12 mouse cellular contexts compared by ENCODE assay signal in the genomic region with DNA sequence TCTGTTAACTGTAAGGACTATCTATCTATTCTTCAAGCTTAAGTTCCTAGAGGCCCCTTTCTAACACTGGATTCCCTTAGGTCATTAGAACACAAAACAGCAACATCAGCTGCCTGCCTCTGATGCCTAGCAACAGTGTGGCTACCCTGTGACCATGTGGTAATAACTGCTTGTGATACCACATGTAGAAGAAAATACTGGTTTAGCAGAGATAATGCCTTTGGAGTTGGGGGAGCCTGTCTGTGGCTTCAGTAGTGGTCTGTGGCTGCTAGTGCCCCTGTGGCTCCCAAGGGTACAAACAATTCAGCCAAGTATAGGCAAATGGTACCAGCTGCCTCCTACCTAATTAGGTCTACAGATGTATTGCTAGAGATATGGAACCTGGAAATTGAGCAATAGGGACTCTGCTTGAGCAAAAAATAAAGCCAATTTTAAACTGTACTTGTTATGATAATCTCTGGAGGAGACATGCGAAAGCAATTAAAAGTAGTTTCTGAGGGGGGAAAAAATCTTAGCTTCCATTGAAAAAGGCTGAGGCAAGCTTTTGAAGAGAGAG.
DNase-seq lines count a peak whose midpoint lies in the region; ATAC-seq and TF ChIP-seq lines count a peak whose summit lies in the region.
"Had no signal": no experiment of that assay in that cellular context is flagged by ENCODE, and none has a peak within 500 bp of the region (broad histone marks: within the 10 kb centered on the region; RNA-seq: fewer than 3 reads in every experiment).

No protein-coding gene starts in this region.

- no peak overlapping the region for H3K4me3 ChIP-seq in kidney, embryonic 14.5 days (ENCODE audit: low read length)
- no peak overlapping the region for H3K4me3 ChIP-seq in kidney, adult 2 months (ENCODE audit: insufficient read depth, low read depth, low read length)

- WGBS in kidney, embryonic 14.5 days, result 76% methylated on average over 1 of the region's 1 CpGs
- WGBS in kidney, adult 2 months, result 86% methylated on average over 1 of the region's 1 CpGs

- H3K9ac ChIP-seq in kidney, embryonic 14.5 days (ENCODE audit: low read depth, low read length), result no peak overlapping the region

- no peaks in the 10 kb centered on the region for H3K36me3 ChIP-seq in kidney, embryonic 14.5 days (ENCODE audit: control insufficient read depth, insufficient read depth, low read length)
- H3K36me3 ChIP-seq in kidney, adult 2 months (ENCODE audit: control insufficient read depth, insufficient read depth, low read length), result no peaks in the 10 kb centered on the region
- H3K36me3 ChIP-seq: G1E; hindbrain, embryonic 15.5 days; limb, embryonic 15.5 days had no signal

- ATAC-seq in kidney, embryonic 14.5 days (ENCODE audit: low FRiP score, low TSS enrichment), result no peak
- ATAC-seq in granulocyte monocyte progenitor cell, adult 5-6 weeks (replicated peaks; ENCODE audit: poor library complexity, severe bottlenecking), result peak; percentile 61
- peak; percentile 83 for ATAC-seq in megakaryocyte-erythroid progenitor cell, adult 5-6 weeks (replicated peaks; ENCODE audit: low FRiP score, low TSS enrichment, poor library complexity, severe bottlenecking)
- no peak for ATAC-seq in megakaryocyte, adult 5-6 weeks (ENCODE audit: poor library complexity, severe bottlenecking)

- DNase-seq in embryo, embryonic 10 days (ENCODE audit: low spot score), result peak; percentile 42
- no peak for DNase-seq in embryo, embryonic 9.5 days (ENCODE audit: extremely low spot score)
- DNase-seq in kidney, adult 2 months, result no peak
- DNase-seq in ovary, postnatal 36 days (ENCODE audit: low spot score), result no peak
- DNase-seq: lung, postnatal 36 days had no signal

- no peaks in the 10 kb centered on the region for H3K27me3 ChIP-seq in kidney, embryonic 14.5 days (ENCODE audit: control insufficient read depth, insufficient read depth, low read length)
- H3K27me3 ChIP-seq in kidney, adult 2 months (replicated peaks; ENCODE audit: control insufficient read depth, insufficient read depth, low read length), result no peaks in the 10 kb centered on the region
- H3K27me3 ChIP-seq: hindbrain, embryonic 15.5 days; limb, embryonic 15.5 days had no signal

- no peak overlapping the region for H3K4me2 ChIP-seq in kidney, embryonic 14.5 days (replicated peaks; ENCODE audit: low read depth, low read length)

- H3K4me1 ChIP-seq in kidney, embryonic 14.5 days (ENCODE audit: control insufficient read depth, insufficient read depth, low read length), result peaks cover 22% of the 10 kb centered on the region
- H3K4me1 ChIP-seq in kidney, adult 2 months (ENCODE audit: control insufficient read depth, insufficient read depth, low read length), result peaks cover 19% of the 10 kb centered on the region

- no peaks in the 10 kb centered on the region for H3K9me3 ChIP-seq in kidney, embryonic 14.5 days (ENCODE audit: control insufficient read depth, low read length)
- H3K9me3 ChIP-seq: hindbrain, embryonic 15.5 days; limb, embryonic 15.5 days had no signal

- no peak for TF ChIP-seq POLR2A in kidney, adult 2 months (IDR thresholded peaks at IDR 0.05; ENCODE audit: low read depth, low read length)

- no peak for TF ChIP-seq CTCF in kidney, adult 2 months (conservative IDR thresholded peaks at IDR 0.05; ENCODE audit: insufficient read depth, insufficient read length, low read depth, low read length)

- 0 out of 2 replicates have a peak overlapping the region, but pooled peaks have one; percentile 77 for H3K27ac ChIP-seq in kidney, embryonic 14.5 days (ENCODE audit: low read depth, low read length)
- no peak overlapping the region for H3K27ac ChIP-seq in kidney, adult 2 months (ENCODE audit: insufficient read depth, low read depth, low read length)

Comparison
In these comparisons a context has a peak if more than half of its experiments do, and no peak if none do; other contexts are left out.
1. ATAC-seq: peak in granulocyte monocyte progenitor cell, adult 5-6 weeks (single experiment) and megakaryocyte-erythroid progenitor cell, adult 5-6 weeks (single experiment); none in kidney, embryonic 14.5 days (single experiment) and megakaryocyte, adult 5-6 weeks (single experiment).